ENCODE assay signal across 8 mouse cellular contexts in genomic region chr19:5106731-5107191, GRCm38 (mm10). TPM values are rescaled to one million over a fixed set of nuclear protein-coding genes. Genes with fewer than 3 reads are reported as not detected.
DNase-seq lines count a peak whose midpoint lies in the region; ATAC-seq and TF ChIP-seq lines count a peak whose summit lies in the region.

TSS of gene Rab1b (minus strand) at chr19:5107072.

- H3K4me1 ChIP-seq in hindbrain, embryonic 10.5 days (replicated peaks): peaks cover 35% of the 10 kb centered on the region
- peaks cover 7% of the 10 kb centered on the region; the same call in 1 of the 2 replicates for H3K4me1 ChIP-seq in lung, postnatal 0 days (ENCODE audit: insufficient read depth, low read depth, low read length)

- DNase-seq in MN1 (ENCODE audit: low spot score): peak; percentile 98
- DNase-seq in cerebellum, adult 9-10 months: peak; percentile 99
- DNase-seq in hindbrain, embryonic 10.5 days (ENCODE audit: low spot score): peak; percentile 98
- DNase-seq in layer of hippocampus, adult 9-11 months: peak; percentile 99
- DNase-seq in lung, postnatal 0 days (ENCODE audit: low spot score): peak; percentile 99
- DNase-seq in ovary, postnatal 14 days (ENCODE audit: low spot score): peak; percentile 95
- DNase-seq in thymus, postnatal 14 days: peak; percentile 98

- no peaks in the 10 kb centered on the region for H3K27me3 ChIP-seq in hindbrain, embryonic 10.5 days (ENCODE audit: insufficient read depth, poor library complexity, severe bottlenecking)
- no peaks in the 10 kb centered on the region for H3K27me3 ChIP-seq in lung, postnatal 0 days (replicated peaks; ENCODE audit: insufficient read depth, low read length)

- peak; percentile 89 for ATAC-seq in frontal cortex, adult (ENCODE audit: low TSS enrichment)
- ATAC-seq in lung, postnatal 0 days: peak; percentile 96

- H3K4me2 ChIP-seq in lung, postnatal 0 days (replicated peaks; ENCODE audit: low read depth, low read length): peak within 1 kb of the TSS; percentile 91

- H3K9me3 ChIP-seq in hindbrain, embryonic 10.5 days: no peaks in the 10 kb centered on the region
- H3K9me3 ChIP-seq in lung, postnatal 0 days (ENCODE audit: low read length): no peaks in the 10 kb centered on the region

- WGBS in hindbrain, embryonic 10.5 days: under 1% methylated on average over 46 of the region's 46 CpGs
- under 1% methylated on average over 41 of the region's 46 CpGs for WGBS in lung, postnatal 0 days

- peak within 1 kb of the TSS; percentile 82 for H3K9ac ChIP-seq in lung, postnatal 0 days (replicated peaks; ENCODE audit: low read depth)

- H3K4me3 ChIP-seq in hindbrain, embryonic 10.5 days: peak within 1 kb of the TSS; percentile 91
- peak within 1 kb of the TSS; percentile 87 for H3K4me3 ChIP-seq in lung, postnatal 0 days (ENCODE audit: low read depth, low read length)

- H3K36me3 ChIP-seq in hindbrain, embryonic 10.5 days: peaks cover 77% of the 10 kb centered on the region
- peaks cover 28% of the 10 kb centered on the region for H3K36me3 ChIP-seq in lung, postnatal 0 days (ENCODE audit: insufficient read depth, low read length)

- peak within 1 kb of the TSS; percentile 97 for H3K27ac ChIP-seq in hindbrain, embryonic 10.5 days
- peak within 1 kb of the TSS; percentile 92 for H3K27ac ChIP-seq in lung, postnatal 0 days (ENCODE audit: low read length)

- TF ChIP-seq EP300 in lung, postnatal 0 days (IDR thresholded peaks at IDR 0.05): no peak

- peak; percentile 17 for TF ChIP-seq CTCF in lung, postnatal 0 days (IDR thresholded peaks at IDR 0.05)

RNA-seq across cellular contexts. Expression of gene Rab1b, which starts in this region (rescaled TPM):
- polyA plus RNA-seq in hindbrain, embryonic 10.5 days (2016; fragmentation: Nextera tagmentation; extraction: Ambion mirVana): 270 and 303 TPM in 2 replicates
- 228 and 240 TPM in 2 replicates for polyA plus RNA-seq in lung, postnatal 0 days (2015; fragmentation: Nextera tagmentation; extraction: Ambion mirVana)

Comparison
In these comparisons a context has a peak if more than half of its experiments do, and no peak if none do; other contexts are left out.
1. Peak in every context shown above with its lines: DNase-seq, ATAC-seq, H3K4me3 ChIP-seq and H3K27ac ChIP-seq.